Mouse (Mus musculus) forelimb bud, embryonic 11.5 days (tissue): Measurements from ENCODE around the gene Cgrrf1.

Source experiments
- DNase-seq: peaks from one replicate; pipeline ENCODE4 v3.0.0-alpha.2; 2012; ENCODE audit warnings: low read depth, low spot score

The Cgrrf1 gene

DNA sequence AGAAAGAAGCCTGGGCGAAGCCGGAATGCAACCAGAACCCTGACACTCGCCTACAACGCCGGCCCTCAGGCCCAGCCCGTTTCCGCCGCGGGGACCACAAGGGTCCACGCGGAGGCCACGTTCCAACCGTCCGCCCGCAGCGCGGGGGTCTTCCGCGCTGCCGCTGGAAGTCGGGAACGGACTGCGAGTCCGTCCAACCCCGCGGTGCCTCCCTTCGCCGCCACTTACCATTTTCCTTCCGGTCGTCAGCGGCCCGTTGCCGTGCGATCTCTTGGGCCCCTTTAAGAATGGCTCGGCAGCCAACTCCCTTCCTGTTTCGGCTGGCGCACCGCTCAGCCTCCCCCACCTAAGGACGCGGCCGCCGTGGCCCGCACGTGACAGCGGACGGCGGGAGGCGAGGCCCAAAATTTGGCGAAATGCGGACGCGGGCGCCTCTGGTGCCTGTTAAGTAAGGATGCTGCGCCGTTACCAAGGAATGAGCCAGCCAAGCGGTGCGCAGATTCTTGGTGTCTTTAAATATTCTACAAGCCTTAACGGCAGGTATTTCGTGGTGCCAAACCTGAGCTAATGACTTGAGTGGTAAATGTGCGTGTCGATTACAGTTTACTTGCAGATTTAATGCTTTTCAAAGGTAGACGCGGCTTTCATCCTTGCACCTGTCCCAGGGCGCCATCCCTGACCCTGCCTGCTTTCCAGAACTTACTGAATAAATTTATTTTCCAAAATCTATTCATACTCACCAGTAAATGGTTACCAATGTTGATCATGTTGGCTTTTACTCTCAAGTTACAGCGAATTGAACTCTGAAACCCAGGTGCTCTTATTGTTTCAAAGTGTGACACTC is 9.8 kb upstream of the Cgrrf1 start, which contains the start of gene Gmfb:
Gene Gmfb, minus strand, starts transcription at position 370 of the 844 bp plus-strand sequence.
- DNase-seq, result peak; percentile 87

DNA sequence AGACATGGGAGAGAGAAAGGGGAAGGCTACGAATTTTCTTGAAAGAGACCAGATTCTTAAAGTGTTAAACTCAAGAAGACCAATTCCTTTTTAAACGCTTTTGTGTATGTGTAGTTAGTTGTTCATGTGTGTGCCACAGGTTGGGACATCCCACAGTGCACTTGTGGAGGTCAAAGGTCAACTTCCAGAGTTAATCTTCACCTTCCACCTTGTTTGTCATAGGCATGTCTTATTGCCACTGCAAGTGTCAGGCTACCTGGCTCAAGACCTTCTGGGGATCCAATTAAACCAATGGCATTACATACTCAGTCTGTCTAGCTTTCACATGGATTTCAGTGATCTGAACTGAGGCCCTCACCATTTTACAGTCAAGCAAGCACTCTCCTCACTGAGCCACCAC is 7.9 kb upstream of the Cgrrf1 start:
- no peak for DNase-seq

DNA sequence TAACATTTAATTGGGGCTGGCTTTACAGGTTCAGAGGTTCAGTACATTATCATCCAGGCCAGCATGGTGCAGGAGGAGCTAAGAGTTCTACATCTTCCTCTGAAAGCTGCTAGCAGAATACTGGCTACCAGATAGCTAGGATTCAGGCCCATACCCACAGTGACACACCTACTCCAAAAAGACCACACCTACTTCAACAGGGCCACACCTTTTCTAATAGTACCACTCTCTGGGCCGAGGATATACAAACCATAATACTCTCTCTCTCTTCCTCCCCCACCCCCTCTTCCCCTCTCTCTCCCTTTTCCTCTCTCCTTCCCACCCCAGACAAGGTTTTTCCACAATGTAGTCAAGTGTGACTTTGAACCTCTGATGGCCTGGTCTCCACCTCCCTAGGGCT is 4.5 kb upstream of the Cgrrf1 start:
- no peak for DNase-seq

DNA sequence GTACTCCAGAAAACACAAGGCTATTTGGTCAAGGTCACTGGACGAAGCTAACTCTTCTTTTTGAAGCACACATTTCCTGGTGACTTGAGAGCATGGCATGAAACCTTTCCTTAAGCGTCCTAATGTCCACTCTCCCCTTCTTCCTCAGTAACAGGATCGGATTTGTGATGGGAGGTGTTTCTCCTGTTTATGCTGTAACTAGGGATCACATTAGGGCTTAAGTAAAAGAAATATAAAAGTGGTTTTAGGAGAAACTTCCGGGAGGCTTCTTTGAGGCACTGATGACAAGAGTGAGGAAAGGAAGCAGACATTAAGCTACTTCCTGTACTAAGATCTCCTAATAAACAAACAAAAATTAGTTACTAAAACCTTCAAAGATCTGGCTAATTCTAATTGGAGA is 630 bp upstream of the Cgrrf1 start:
- DNase-seq, result no peak

DNA sequence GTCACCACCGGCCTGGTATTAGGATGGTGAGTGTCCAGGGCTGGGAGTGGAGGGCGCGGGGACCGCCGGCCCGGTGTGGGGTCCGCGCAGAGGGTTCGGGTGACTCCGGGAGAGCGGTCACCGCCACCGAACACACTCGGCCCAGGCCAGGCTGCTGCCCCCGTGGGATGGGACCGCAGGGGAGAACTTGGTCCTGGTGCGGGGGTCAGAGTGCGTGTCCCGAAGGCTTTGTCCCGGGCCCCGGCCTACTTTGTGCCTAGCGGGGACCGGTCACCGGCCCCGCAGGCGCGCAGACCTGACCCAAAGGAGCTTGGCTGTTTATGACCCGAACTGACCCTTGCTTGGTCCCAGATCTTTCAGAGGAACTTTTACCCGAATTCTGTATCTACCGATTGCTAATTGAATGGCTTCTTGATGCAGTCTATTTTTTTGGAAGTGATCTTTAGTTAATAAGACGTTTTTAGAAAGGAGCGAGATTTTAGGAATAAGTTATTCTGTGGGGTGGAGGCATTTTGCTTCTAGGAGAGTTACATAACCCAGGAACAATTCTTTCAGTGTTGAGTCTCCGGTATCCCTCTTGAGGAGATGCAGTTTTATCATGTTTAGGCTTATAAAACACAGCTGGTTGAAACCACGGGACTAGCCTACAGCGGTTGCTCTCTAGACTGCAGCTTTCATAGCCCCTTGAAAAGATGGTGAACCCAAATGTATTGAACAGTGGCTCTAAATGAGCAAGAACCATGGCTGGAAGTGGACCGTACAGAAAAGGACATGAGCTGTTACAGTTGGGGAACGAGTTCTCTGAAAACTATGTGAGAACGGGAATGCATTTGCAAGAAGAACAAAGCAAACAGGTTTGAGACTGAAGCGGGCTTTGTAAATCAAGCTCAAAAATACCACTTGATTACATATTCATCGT is 688 bp downstream of the Cgrrf1 start:
- DNase-seq, result no peak

DNA sequence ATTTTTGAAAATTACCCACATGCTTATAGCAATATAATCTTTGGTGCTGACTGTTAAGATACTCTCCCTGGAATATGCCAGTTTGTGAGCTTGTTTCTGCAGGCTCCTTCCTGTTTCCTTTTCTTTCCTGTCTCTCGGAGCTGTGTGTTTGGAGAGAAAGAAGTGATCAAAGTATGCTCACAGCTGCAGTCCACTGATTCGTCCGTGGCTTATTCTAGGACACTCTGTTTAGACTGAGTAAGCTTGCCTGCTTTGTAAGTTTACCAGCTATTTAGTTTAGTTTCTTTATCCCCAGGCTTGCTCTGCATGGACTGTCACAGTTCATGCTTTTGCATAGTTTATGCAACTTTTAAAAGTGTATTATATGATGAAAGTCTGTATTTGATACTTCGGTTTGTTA is 7.4 kb downstream of the Cgrrf1 start:
- no peak for DNase-seq

DNA sequence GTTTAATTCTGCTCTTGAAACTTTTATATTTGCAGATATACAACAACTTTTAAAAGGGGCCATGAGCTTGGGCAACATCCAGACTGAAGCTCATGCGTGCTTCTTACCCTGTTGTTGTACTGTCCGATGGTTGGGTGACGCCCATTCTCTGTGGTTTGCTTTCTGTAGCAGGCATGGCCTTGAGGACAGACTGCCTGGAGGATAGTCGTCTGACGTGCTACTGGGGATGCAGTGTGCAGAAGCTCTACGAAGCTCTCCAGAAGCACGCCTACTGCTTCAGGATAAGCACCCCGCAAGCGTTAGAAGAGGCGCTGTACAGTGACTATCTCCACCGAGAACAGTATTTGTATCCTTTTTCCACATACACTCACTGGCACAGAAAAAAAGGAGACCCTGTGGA is 13.8 kb downstream of the Cgrrf1 start:
- DNase-seq, result no peak

DNA sequence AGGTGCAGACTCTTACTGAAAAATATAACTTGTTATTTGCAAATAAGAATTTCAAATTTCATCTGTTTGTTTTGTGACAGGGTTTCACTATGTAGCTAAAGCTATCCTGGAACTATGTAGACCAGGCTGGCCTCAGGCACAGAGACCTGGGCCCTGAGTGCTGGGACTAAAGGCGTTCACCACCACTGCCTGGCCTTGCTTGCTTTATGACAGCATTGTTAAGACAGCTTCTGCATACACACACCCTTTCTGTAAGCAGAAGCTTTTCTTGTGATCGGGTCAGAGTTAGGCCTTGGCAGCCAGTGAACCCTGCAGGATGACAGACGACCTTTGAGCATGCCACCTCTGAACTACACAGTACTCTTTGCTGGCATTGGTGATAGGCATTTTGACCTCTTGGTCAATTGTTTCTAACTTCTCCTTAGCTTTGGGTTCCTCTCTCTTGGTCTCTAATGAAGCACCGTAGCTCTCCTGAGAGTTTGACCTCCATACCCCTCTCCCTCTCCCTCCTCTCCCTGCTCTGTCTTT is 16.2 kb downstream of the Cgrrf1 start:
- DNase-seq, result no peak

DNA sequence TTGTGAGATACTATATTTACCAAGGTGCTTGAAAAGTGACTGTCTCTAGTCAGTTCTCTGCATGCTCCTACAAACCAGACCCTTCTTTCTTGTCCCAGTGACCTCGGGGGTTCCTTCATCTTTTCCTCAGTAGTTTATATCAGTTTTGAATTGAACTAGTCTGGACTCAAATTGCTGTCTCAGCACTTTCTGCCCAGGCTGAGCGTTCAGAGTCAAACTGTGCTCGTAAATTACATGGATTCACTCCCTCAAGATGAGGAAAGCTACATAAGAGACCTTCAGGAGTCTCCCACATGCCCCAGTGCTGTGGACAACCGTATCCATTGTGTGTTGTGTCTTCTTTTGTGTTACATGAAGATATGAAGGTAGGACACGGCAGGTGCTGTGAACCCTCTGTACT is 16.8 kb downstream of the Cgrrf1 start:
- no peak for DNase-seq

DNA sequence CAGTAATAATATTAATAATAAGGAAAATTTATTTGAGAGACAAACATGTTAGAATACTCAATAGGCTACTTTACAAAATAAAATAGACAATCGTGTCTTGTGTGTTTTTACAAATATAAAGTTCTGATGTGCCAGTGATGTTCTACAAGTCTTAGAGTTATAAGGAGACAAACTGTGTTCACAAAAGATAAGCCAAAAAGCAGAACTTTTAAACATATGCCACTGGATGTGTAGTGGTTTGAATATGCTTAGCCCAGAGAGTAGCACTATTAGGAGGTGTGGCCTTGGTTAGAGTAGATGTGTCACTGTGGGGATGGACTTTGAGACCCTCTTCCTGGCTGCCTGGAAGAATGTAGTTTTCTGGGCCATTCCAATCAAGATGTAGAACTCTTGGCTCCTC is 17.8 kb downstream of the Cgrrf1 start:
- no peak for DNase-seq

DNA sequence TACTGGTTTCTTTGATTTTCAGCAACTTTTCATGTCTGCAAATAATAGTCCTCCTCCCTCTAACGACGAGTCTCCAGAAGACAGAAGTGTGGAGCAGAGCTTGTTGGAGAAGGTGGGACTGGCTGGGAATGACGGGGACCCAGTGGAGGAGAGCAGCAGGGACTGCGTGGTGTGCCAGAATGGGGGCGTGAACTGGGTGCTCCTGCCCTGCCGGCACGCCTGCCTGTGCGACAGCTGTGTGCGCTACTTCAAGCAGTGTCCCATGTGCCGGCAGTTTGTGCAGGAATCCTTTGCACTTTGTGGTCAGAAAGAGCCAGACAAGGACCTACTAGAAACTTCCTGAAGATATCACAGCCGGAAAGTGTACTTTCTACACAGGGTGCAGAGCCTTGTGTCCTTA is 21.8 kb downstream of the Cgrrf1 start:
- DNase-seq, result no peak

DNA sequence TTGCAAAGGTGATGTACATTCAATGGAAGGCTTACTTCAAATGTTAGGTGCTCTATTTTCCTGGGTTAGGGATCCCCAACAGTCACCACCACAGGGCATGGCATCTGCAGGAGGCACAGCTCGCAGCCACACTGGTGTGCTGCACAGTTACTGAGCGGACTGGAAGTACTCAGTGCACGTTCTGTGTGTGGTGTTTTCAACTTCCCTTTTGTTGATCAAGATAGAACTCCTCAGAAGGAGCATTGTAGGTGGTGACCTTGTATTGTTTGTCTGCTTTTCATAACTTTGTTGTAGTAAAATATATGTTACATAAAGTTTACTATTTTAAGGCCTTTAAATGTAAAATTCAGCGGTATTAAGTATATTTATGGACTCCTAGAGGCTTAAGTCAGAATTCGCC is 31.0 kb downstream of the Cgrrf1 start:
- no peak for DNase-seq

DNA sequence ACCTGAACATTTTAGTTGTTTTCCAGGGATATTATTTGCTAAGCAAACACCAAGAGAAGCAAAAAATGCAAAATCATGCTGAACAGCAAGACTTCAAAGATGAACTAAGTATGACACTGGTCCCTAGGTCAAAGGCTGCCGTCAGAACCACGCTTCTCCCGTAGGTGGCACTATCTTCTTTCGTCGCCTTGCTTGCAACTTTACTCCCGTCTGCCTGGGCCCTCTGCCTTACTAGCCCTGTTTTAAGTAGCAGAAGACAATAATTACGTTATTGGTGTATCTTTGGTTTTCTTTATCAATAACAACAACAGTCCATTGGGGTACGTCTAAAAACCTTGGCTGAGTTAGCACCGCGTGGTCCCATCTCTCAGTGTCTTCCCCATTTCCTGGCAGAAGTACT is 49.0 kb downstream of the Cgrrf1 start:
- DNase-seq, result peak; percentile 45

DNA sequence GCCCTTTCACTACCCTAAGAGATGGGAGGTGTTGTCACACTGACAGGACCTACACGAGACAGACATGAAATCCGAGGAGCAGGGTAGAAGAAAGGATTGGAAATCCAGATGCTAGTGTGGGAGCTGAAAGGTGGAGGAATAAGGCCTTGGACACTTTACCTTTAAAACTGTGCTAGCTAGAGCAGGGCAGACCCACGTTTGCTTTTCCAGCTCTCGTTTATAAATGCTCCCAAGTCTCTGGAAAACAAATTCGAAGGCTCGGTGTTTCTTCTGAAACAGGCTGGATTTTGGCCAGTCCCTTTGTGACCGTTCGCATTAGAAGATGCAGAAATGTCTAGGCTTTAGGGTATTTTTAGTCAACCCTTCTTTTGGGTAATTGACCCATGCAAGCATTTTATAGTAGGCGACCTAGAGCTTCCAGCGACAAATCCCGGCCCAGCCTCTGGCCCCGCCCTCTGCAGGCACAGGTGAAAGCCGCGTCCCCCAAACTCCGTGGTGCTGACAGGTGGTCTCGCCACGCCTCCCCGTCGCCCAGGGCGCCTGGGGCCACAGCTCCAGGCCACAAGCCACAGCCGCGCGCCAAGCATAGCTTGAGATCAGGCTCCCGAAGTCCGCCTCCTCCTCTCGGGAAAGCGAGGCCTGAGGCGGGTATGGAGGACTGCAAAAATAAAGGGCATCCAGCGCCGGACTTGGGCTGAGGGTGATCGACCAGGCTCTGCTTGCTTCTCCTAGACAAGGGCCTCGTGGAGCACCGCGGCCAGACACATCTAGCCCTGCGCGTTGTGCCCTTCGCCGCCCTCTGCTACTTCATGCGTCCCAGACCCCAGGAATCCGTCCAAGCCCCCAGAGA is 49.9 kb downstream of the Cgrrf1 start:
- DNase-seq, result peak; percentile 46

DNA sequence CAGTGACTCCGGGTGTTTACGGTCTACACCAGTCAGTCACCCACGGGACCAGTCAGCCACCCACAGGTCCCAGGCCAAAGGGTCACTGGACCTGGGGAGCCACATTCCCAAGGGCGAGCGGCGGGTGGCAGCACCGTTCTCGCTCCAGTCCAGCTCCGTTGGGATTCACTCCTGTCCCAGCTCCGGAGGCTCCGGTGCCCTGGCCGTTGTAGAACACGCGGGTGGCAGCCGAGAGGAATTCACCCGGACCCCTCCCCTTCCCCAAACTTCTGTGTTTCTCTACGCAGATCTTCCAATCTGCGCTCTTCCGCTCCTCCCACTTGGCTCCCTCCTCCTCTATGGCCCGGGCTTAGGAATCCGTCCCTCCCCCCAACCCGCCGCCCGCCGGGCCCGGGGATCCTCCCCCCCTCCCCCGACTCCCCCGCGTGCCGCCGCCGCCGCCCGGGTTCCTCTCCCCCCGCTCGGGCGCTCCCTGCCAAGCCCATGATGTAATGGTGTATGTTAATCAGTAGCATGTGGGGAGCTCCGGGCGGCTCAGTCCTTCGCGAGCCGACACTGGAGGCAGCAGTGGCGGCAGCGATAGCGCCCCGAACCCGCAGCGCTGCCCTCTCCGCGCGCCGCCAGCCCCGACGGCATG is 50.6 kb downstream of the Cgrrf1 start, which contains the start of gene Samd4:
Gene Samd4, plus strand, starts transcription at position 424 of the 637 bp plus-strand sequence.
- peak; percentile 79 for DNase-seq

DNA sequence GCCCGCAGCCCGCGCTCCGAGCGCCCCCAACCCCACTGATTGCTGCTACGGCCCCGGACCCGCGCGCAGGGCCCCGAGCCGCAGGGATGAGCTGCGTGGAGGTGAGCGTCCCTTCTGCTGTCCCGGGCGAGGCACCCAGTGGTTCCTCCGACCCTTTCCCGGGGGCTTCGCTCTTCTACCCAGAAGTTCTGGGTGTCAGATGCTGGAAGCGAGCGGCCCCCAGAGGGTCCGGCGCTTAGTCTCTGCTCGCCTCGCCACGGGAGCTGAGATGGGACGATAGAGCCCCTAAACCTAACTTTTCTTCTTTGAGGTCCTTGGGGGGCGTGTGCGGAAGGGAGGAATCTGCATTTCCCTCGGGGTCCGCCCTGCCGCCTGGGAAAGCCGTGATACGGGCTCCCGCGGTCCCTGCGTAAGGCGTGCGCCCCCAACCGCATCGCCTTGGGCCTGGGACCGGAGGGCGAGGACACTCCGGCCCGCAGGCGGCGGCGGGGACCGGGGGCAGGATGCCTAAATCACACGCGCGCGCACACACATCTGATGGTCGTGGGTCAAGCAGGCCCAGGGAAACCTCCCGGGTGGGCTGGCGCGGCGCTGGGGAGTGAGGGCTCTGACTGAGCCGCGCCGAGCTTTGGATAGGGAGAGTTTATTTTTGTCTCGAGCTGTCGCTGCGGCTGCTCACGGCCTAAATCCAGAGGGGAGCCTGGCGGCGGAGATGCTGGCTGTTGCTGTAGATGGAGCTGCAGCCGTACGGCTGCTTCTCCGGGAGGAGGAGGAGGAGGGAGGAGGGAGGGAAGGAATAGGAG is 51.3 kb downstream of the Cgrrf1 start:
- peak; percentile 59 for DNase-seq

DNA sequence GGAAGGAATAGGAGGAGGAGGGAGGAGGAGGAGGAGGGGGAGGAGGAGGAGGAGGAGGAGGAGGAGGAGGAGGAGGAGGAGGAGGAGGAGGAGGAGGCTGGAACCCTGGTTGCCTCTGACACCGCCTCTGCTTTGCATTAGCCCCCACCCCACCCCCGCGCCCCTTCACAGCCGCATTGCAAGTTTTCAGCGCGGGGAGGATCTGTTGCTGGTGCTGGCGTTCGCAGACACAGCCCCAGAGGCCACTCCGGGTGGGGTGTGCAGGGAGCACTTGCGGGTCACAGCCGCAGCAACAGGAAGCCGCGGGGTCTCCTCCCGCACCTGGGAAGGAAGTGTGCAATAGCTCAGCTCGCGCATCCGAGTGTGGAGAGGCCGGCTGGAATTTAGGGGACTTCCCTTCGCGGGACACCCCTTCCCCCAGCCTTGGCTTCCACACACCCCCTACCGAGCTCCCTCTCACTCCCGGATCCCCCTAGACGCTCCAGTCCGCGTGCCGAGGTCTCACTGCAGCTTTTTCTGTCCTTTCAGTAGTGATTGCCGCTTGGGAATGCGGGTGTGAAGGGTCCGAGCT is 52.0 kb downstream of the Cgrrf1 start:
- DNase-seq, result peak; percentile 46

DNA sequence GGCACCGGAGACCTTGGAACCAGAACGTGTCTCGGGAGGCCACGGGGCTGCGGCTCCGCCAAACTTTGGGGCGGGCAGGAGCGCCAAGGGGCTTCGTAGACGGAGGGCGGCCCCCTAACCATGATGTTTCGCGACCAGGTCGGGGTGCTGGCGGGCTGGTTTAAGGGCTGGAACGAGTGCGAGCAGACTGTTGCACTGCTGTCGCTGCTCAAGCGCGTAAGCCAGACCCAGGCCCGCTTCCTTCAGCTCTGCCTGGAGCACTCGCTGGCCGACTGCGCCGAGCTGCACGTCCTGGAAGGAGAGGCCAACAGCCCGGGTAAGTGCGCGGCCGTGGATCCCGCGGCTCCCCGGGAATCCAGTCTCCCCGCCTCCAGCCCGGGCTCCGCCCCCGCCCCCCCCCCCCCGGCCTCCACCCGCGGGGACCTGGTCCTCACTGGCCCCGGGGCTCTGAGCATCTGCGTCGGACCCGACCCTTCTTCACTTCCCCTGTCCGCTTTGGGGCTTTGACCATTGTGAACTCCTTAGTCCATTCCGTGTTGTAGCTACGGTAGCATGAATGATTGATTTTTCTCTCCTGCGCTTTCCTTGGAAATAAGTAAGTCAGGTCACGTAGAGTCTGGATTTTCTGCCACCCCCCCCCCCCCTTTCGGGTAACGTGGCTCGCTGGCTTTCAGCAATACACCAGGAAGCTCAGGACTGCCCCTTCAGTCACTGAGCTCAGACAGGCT is 52.9 kb downstream of the Cgrrf1 start:
- DNase-seq, result peak; percentile 61

DNA sequence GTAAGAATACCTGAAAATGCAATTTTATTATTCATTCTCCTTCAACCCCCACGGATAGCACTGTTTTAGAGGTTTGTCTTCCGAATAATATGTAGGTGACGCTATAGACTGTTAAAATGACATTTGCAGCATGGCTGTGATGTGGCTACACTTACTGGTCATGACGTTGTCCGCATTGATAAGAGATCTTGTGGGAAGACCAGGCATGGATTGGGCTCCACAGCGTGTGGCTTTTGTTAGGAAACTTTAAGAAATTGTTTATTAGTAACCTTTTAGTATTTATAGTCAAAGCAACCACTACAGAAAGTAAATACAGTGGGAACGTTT is 53.5 kb downstream of the Cgrrf1 start:
- no peak for DNase-seq
